Mouse (Mus musculus): ENCODE measurements around the gene Tmem94. TPM values are rescaled to one million over a fixed set of nuclear protein-coding genes. Genes with fewer than 3 reads are reported as not detected.

Gene Tmem94
- total RNA-seq, 1 experiment from 2014 or later: 23.2 TPM

GRCm38 (mm10) chr11:115764698-115765097 is 535 bp upstream of the Tmem94 start:
- no peak for ATAC-seq (replicated peaks; ENCODE audit: low read depth, poor library complexity, severe bottlenecking)

GRCm38 (mm10) chr11:115765607-115766141 is 441 bp downstream of the Tmem94 start:
- peak; percentile 52 for ATAC-seq (replicated peaks; ENCODE audit: low read depth, poor library complexity, severe bottlenecking)

- ATAC-seq (replicated peaks; ENCODE audit: low read depth, poor library complexity, severe bottlenecking): no peak
Measured at GRCm38 (mm10) chr11:115766356-115766943, 1.2 kb downstream of the Tmem94 start.

GRCm38 (mm10) chr11:115766981-115767380 is 1.7 kb downstream of the Tmem94 start:
- no peak for ATAC-seq (replicated peaks; ENCODE audit: low read depth, poor library complexity, severe bottlenecking)

DNA sequence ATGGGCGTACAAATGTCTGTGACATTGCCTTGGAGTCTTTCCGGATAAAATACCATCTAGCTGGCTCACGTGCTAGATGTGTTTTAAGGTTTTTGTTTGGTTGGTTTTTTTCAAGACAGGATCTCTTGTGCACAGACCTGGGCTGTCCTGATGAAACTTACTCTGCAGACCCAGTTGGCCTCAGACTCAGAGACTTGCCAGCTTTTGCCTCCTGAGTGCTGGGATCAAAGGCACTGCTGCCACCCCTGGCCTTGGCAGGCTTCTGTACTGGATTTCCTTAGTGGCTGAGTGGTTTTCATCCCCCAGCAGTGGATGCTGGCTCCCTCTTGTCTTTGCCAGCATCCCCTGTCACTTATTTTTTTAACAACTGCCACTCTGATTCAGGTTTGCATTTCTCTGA is 3.7 kb downstream of the Tmem94 start:
- ATAC-seq (replicated peaks; ENCODE audit: low read depth, poor library complexity, severe bottlenecking): no peak

- no peak for ATAC-seq (replicated peaks; ENCODE audit: low read depth, poor library complexity, severe bottlenecking)
Measured at GRCm38 (mm10) chr11:115774653-115775052, 9.4 kb downstream of the Tmem94 start.

DNA sequence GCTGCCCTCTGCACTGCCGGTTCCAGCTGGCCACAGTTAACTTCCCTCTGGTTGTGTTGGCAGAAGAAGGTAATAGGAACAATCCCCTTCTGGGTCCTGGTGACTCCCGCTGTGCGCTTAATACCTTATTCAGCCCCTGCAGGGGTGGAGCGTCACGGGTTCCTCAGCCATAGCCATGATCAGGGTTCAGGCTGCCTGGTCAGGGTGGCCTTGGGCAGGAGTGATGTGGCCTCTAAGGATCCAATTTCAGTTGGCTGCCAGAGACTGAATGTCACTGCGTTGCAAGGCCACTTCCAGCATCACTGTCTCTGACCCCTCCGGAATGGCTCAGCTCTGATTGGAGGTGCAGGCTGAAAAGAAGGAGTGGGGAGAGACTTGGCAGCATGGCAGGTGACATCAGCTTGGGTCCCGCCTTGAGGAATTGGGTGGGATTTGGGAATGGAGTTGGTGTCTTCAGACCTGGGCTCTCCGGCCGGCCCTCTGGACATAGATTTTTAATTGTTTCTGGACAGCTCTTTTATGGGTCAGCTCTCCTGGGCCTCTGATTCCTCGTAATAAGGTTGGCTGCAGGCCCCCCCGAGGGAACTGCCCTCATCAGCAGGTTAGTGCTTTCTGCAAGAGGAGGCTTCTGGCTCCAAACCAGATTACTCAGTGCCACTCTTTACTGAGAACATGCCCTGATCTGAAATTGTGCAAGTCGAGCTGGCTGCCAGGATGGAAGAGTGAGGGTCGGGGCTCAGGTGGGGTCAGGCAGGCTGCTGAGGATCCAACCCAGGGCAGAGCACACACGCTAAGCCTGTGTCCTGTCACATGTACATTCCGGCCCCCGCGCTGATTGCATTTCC is 10.8 kb downstream of the Tmem94 start:
- no peak for ATAC-seq (replicated peaks; ENCODE audit: low read depth, poor library complexity, severe bottlenecking)

DNA sequence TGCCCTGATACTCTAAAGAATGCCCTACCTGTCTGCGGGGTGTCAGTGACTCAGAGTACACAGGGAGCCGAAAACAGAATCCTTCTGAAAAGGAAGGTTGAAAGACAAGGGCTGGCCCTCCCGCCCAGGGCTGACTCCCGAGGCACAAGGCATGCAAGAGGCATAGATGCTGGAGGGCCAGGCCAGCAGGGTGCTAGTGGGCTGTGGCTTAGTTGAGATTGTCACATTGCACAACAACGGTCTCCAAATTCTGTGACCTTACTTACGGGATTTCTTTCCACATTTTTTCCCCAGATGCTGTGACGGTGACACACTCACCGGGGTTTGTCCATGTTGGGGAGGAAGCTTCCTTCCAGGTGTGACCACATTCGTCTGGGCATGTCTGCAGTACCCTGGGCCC is 11.7 kb downstream of the Tmem94 start:
- ATAC-seq (replicated peaks; ENCODE audit: low read depth, poor library complexity, severe bottlenecking): no peak

DNA sequence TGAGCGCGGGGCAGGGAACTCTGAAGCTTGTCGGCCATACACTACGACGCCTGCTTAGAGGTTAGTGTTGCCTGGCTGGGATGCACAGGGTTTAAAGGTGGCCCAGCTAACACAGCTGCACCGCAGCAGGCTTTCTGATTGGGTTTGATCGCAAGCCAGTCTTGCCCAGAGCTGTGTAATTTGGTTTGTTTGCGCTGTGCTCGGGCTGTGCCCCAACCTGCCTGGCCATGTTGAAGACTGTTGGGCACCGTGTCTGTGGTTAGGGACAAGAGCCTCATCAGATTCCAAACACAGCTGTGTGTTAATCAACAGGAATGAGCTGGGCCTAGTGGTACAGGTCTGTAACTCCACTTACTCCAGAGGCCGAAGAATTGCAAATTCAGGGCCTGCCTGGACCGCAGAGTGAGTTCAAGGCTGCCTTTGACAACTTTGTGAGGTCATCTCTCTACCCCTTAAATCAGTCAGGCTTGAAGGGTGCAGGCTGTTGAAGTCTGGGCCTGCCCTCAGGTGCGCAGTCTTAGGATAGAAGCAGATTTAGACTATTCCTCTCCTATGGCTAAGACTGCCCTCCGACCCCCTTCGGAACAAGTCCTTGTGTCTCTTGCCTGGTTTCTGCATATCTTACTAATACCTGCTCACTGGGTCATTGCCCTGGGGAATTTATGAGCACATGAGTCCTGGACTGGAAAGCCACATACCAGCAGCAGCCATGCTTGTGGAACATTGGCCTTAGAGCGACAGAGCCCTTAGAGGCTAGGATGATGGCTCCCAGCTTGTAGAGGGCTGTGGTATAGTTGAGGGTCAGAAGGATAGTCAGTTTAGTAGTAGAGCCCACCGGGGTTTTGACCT is 12.5 kb downstream of the Tmem94 start:
- ATAC-seq (replicated peaks; ENCODE audit: low read depth, poor library complexity, severe bottlenecking): no peak

DNA sequence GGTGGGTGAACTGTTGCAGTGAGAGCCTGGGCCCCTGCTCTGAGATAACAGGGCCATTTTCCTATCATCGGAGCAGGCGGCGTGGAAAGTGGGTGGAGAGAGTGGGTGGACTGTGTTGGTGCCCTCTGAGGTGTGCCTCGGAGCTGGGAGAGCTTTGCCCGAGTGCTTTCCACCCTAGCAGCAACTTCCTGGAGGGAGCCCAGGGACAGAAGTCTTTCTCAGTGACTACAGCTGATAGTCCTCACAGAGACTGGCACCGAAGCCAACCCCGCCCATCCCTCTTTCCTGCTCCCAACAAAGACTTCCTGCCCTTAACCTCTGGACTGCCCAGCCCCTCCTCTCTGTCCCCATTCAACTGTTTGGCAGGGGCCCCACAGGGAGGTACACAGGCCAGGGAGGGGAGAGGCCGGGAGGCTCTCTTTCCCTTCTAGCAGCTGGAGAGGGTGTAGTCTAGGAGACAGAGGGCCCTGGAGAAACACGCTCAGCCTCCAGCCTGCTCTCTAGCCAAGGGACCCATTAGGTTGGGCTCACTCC is 13.9 kb downstream of the Tmem94 start:
- peak; percentile 84 for ATAC-seq (replicated peaks; ENCODE audit: low read depth, poor library complexity, severe bottlenecking)

DNA sequence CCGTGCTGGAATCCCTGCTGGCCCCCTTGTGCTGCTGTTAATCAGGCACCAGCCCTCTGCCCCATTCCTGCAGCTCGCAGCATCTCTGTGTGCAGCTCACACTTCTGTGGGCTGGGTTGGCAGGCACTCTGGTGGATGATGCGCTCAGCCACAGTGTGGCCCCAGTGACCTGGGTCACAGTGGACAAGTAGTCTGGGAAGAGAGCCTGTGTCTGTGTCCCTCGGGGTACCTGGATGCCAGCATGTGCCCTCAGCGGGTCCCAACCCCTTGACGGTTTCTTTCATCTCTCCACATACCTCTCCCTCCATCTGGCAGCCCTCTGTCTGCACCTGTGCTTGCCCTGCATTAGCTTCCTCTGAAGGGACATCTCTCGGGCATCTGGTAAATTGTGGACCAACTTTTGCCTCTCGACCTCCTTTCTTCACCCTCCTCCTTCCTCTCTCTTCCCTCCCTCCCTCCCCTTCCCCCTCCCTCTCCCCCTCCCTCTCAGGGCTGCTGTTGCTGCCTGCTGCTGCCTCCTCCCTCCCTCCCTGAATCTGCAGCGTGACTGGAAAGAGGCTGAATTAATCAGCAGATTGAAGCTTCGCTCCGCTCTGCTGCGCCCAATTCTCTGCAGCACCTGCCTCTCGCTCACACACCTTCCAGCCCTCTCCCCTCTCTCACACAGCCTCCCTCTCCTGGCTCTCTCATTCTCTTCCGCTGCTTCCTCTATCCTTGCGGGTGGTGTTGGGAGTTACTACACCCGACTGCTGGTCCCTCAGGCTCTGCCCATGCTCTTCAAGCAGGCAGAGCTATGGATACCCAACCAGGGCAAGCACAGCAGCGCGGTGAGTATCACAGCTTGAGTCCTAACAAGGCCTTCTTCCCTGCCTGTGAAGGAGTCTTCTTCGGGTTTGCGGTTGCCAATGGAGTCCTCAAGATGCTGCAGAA is 15.2 kb downstream of the Tmem94 start:
- ATAC-seq (replicated peaks; ENCODE audit: low read depth, poor library complexity, severe bottlenecking): no peak

GRCm38 (mm10) chr11:115786473-115786872 is 21.2 kb downstream of the Tmem94 start:
- no peak for ATAC-seq (replicated peaks; ENCODE audit: low read depth, poor library complexity, severe bottlenecking)

DNA sequence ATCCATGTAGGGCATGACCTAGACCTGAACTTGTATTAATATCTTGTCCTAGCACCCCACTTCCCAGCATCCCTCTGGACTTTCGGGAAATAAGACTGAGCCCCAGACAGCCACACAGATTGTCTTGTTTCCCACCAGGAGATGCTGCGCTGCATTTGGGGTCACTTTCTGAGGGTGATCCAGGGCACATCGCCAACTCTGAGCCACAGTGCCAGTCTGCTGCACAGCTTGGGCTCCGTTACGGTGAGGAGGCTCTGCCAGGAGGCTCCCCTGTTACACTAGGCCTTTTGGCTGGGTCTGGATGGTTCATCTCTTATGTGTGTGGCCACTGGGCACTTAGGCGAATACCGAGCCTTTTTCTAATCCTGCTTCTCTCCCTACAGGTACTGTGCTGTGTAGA is 24.6 kb downstream of the Tmem94 start:
- ATAC-seq (replicated peaks; ENCODE audit: low read depth, poor library complexity, severe bottlenecking): no peak

DNA sequence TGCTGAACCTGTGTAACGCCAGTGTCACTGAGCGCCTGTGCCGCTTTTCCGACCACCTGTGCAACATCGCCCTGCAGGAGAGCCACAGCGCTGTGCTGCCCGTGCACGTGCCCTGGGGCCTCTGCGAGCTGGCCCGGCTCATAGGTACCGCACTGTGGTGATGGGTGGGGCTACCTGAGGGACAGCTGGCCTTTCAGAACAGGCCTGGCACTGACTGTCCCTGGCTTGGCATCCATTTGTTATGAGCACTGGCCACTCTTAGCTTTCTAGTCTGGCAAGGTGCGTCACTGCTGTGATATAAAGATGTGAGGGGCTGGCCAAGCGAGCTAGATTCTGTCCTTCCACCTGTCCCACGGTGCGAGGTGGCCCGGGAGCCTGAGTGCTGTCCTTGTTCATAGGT is 26.7 kb downstream of the Tmem94 start:
- no peak for ATAC-seq (replicated peaks; ENCODE audit: low read depth, poor library complexity, severe bottlenecking)

- ATAC-seq (replicated peaks; ENCODE audit: low read depth, poor library complexity, severe bottlenecking): no peak
Measured at GRCm38 (mm10) chr11:115792353-115792752, 27.1 kb downstream of the Tmem94 start.

DNA sequence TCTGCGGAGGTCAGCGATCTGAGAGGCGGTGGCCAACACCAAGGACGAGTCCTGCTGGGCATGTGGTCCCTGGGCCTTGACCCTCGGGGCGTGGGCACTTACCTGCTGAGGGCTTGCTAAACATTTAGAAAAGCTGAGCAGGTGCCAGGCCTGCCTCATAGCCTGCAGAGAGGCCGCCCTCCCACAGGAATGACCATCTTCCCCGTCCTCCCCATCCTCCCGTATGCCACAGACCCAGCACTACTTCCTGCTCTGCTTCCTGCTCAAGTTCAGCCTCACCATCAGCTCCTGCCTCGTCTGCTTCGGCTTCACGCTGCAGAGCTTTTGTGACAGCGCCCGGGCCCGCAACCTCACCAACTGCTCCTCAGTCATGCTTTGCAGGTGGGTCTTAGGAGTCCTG is 31.7 kb downstream of the Tmem94 start:
- ATAC-seq (replicated peaks; ENCODE audit: low read depth, poor library complexity, severe bottlenecking): no peak

GRCm38 (mm10) chr11:115797665-115798064 is 32.4 kb downstream of the Tmem94 start:
- ATAC-seq (replicated peaks; ENCODE audit: low read depth, poor library complexity, severe bottlenecking): no peak

GRCm38 (mm10) chr11:115800981-115801380 is 35.7 kb downstream of the Tmem94 start:
- no peak for ATAC-seq (replicated peaks; ENCODE audit: low read depth, poor library complexity, severe bottlenecking)

GRCm38 (mm10) chr11:115803072-115803709 is 38.0 kb downstream of the Tmem94 start:
- ATAC-seq (replicated peaks; ENCODE audit: low read depth, poor library complexity, severe bottlenecking): no peak
